Mouse (Mus musculus) embryonic facial prominence, embryonic 11.5 days (tissue): Measurements from ENCODE around the gene Sh3kbp1. TPM values are rescaled to one million over a fixed set of nuclear protein-coding genes. Genes with fewer than 3 reads are reported as not detected.

ENCODE experiments used
- ATAC-seq: fragments of 200-750 bp; cut with Nextera tagmentation; replicated peaks from 2 replicates; pipeline ENCODE4 v1.8.0; 2017; ENCODE audit warnings: low read depth; ENCODE audit not compliant: insufficient number of reproducible peaks, low FRiP score, low TSS enrichment
- DNase-seq: peaks from one replicate; pipeline ENCODE4 v3.0.0-alpha.2; 2015; ENCODE audit warnings: low spot score
- H3K27ac ChIP-seq: fragments of 300-500 bp; sonication (generic); replicated peaks from 2 replicates; pipeline ENCODE4 v1.5.1; 2014; ENCODE audit warnings: mild to moderate bottlenecking, low read depth, low read length, control low read depth
- H3K27me3 ChIP-seq: fragments of 300-500 bp; sonication (generic); 2 replicates; pipeline ENCODE4 v1.6.1; 2014; ENCODE audit warnings: mild to moderate bottlenecking, low read length, moderate library complexity, mixed read lengths; ENCODE audit not compliant: control insufficient read depth, insufficient read depth
- H3K36me3 ChIP-seq: fragments of 300-500 bp; sonication (generic); replicated peaks from 2 replicates; pipeline ENCODE4 v1.6.1; 2014; ENCODE audit warnings: low read depth, mild to moderate bottlenecking, low read length, moderate library complexity, mixed read lengths; ENCODE audit not compliant: control insufficient read depth, insufficient read depth
- H3K4me1 ChIP-seq: fragments of 300-500 bp; sonication (generic); 2 replicates; pipeline ENCODE4 v1.6.1; 2014; ENCODE audit warnings: low read length, mixed read lengths; ENCODE audit not compliant: control insufficient read depth, insufficient read depth
- H3K4me2 ChIP-seq: fragments of 300-500 bp; sonication (generic); 2 replicates; pipeline ENCODE4 v1.6.1; 2014; ENCODE audit warnings: low read depth, mild to moderate bottlenecking, control low read depth, low read length, moderate library complexity
- H3K4me3 ChIP-seq: fragments of 300-500 bp; sonication (generic); 2 replicates; pipeline ENCODE4 v1.5.1; 2014; ENCODE audit warnings: low read depth, low read length, control low read depth
- H3K9ac ChIP-seq: fragments of 300-500 bp; sonication (generic); replicated peaks from 2 replicates; pipeline ENCODE4 v1.6.1; 2014; ENCODE audit warnings: mild to moderate bottlenecking, control low read depth, low read length
- H3K9me3 ChIP-seq: fragments of 300-500 bp; sonication (generic); replicated peaks from 2 replicates; pipeline ENCODE4 v1.6.1; 2016; ENCODE audit warnings: mild to moderate bottlenecking, low read length, inconsistent platforms, mixed read lengths; ENCODE audit not compliant: control insufficient read depth
- WGBS: fragments of 180-500 bp; shearing (Covaris S2); extraction: QIAGEN DNeasy Blood & Tissue Kit; methylation state at CpG from one replicate; pipeline ENCODE4 v1.1.7; 2014; 5-methylcytosine and 5-hydroxymethylcytosine counted together
- polyA plus RNA-seq: library from polyadenylated mRNA; unstranded; fragments of >200 nt; fragmentation: Nextera tagmentation; extraction: Ambion mirVana; gene quantifications from 2 replicates; pipeline ENCODE4 v1.2.1, GENCODE M21; 2014

The Sh3kbp1 gene
- polyA plus RNA-seq, 1 experiment from 2014 or later, result 36.0 TPM

- H3K4me2 ChIP-seq, result no peak overlapping the region
- H3K9me3 ChIP-seq, result no peaks in the 10 kb centered on the region
- no peaks in the 10 kb centered on the region for H3K4me1 ChIP-seq
- ATAC-seq (no peak), DNase-seq (no peak)
- H3K36me3 ChIP-seq, result no peaks in the 10 kb centered on the region
- no peaks in the 10 kb centered on the region for H3K27me3 ChIP-seq
- WGBS, result 70% methylated on average over 4 of the region's 4 CpGs
- H3K27ac ChIP-seq, result no peak overlapping the region
- no peak overlapping the region for H3K9ac ChIP-seq
- no peak overlapping the region for H3K4me3 ChIP-seq
Measured at GRCm38 (mm10) chrX:159896536-159896935, 269.5 kb downstream of the Sh3kbp1 start.

GRCm38 (mm10) chrX:159898110-159898509, 271.0 kb downstream of the Sh3kbp1 start:
- no peaks in the 10 kb centered on the region for H3K4me1 ChIP-seq
- H3K36me3 ChIP-seq, result no peaks in the 10 kb centered on the region
- WGBS, result 51% methylated on average over 2 of the region's 2 CpGs
- no peak for ATAC-seq
- no peak overlapping the region for H3K4me3 ChIP-seq
- DNase-seq, result no peak
- no peaks in the 10 kb centered on the region for H3K9me3 ChIP-seq
- no peak overlapping the region for H3K4me2 ChIP-seq
- no peak overlapping the region for H3K9ac ChIP-seq
- no peaks in the 10 kb centered on the region for H3K27me3 ChIP-seq
- no peak overlapping the region for H3K27ac ChIP-seq

DNA sequence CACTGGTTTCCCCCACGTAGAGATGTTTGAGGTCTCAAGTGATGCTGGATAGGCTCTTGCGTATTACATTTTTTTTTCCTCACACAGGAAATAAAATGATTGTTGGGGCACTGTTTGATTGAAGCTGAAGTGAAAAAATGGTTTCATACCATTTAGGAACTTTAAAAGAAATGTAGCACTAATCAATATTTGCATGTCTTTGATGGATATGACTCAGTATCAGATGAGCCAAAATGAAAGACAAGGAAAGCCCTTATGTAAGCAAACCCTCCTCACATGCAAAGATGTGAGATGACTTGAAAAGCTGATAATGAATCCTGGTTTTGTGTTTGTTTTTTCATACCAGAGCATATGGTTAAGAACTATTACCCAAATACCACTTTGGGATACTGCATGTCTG, 272.0 kb downstream of the Sh3kbp1 start:
- H3K36me3 ChIP-seq, result no peaks in the 10 kb centered on the region
- ATAC-seq (no peak), DNase-seq (no peak)
- H3K4me2 ChIP-seq, result no peak overlapping the region
- no peaks in the 10 kb centered on the region for H3K9me3 ChIP-seq
- WGBS, result 72% methylated on average over 2 of the region's 2 CpGs
- H3K4me1 ChIP-seq, result no peaks in the 10 kb centered on the region
- no peak overlapping the region for H3K27ac ChIP-seq
- H3K4me3 ChIP-seq, result no peak overlapping the region
- no peak overlapping the region for H3K9ac ChIP-seq
- H3K27me3 ChIP-seq, result no peaks in the 10 kb centered on the region

- H3K9me3 ChIP-seq, result no peaks in the 10 kb centered on the region
- H3K36me3 ChIP-seq, result no peaks in the 10 kb centered on the region
- no peak overlapping the region for H3K27ac ChIP-seq
- no peak for DNase-seq
- H3K9ac ChIP-seq, result no peak overlapping the region
- no peak for ATAC-seq
- no peaks in the 10 kb centered on the region for H3K4me1 ChIP-seq
- H3K4me3 ChIP-seq, result no peak overlapping the region
- H3K27me3 ChIP-seq, result peaks cover 6% of the 10 kb centered on the region; the same call in 1 of the 2 replicates
- H3K4me2 ChIP-seq, result no peak overlapping the region
- WGBS, result 77% methylated on average over 3 of the region's 3 CpGs
Measured at GRCm38 (mm10) chrX:159903421-159903820, 276.3 kb downstream of the Sh3kbp1 start.

DNA sequence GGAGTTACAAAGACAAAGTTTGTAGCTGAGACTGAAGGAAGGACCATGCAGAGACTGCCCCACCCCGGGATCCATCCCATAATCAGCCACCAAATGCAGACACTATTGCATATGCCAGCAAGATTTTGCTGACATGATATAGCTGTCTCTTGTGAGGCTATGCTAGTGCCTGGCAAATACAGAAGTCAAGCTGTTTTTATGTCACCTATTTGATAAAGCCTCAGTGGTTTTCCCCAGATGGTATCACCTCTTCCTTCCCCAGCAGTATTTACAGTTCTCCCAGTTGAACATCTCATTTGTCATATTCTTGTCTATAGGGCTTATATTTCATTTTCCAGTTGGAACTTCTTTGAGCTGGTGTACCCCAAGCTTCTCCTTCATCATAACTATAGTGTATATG, 280.6 kb downstream of the Sh3kbp1 start:
- no peaks in the 10 kb centered on the region for H3K9me3 ChIP-seq
- H3K27me3 ChIP-seq, result peaks cover 6% of the 10 kb centered on the region
- H3K4me1 ChIP-seq, result no peaks in the 10 kb centered on the region
- no peak overlapping the region for H3K4me3 ChIP-seq
- WGBS, result 100% methylated on average over 1 of the region's 1 CpGs
- no peak overlapping the region for H3K4me2 ChIP-seq
- no peak overlapping the region for H3K27ac ChIP-seq
- ATAC-seq (no peak), DNase-seq (no peak)
- H3K36me3 ChIP-seq, result no peaks in the 10 kb centered on the region
- no peak overlapping the region for H3K9ac ChIP-seq

GRCm38 (mm10) chrX:159909446-159910277, 282.6 kb downstream of the Sh3kbp1 start:
- WGBS, result 73% methylated on average over 6 of the region's 6 CpGs
- no peak overlapping the region for H3K27ac ChIP-seq
- no peaks in the 10 kb centered on the region for H3K36me3 ChIP-seq
- H3K9ac ChIP-seq, result no peak overlapping the region
- no peaks in the 10 kb centered on the region for H3K4me1 ChIP-seq
- no peak overlapping the region for H3K4me2 ChIP-seq
- no peak for DNase-seq
- H3K4me3 ChIP-seq, result no peak overlapping the region
- H3K27me3 ChIP-seq, result peaks cover 6% of the 10 kb centered on the region
- H3K9me3 ChIP-seq, result no peaks in the 10 kb centered on the region
- ATAC-seq, result no peak

- H3K36me3 ChIP-seq, result no peaks in the 10 kb centered on the region
- no peak overlapping the region for H3K27ac ChIP-seq
- ATAC-seq, result no peak
- H3K4me1 ChIP-seq, result no peaks in the 10 kb centered on the region
- H3K9ac ChIP-seq, result no peak overlapping the region
- WGBS, result 71% methylated on average over 3 of the region's 3 CpGs
- H3K9me3 ChIP-seq, result no peaks in the 10 kb centered on the region
- H3K27me3 ChIP-seq, result peaks cover 2% of the 10 kb centered on the region; the same call in 1 of the 2 replicates
- no peak overlapping the region for H3K4me3 ChIP-seq
- DNase-seq, result peak; percentile 16
- H3K4me2 ChIP-seq, result no peak overlapping the region
Measured at GRCm38 (mm10) chrX:159910600-159910999, 283.5 kb downstream of the Sh3kbp1 start.

GRCm38 (mm10) chrX:159911613-159912012, 284.5 kb downstream of the Sh3kbp1 start:
- H3K27ac ChIP-seq, result no peak overlapping the region
- no peak for DNase-seq
- H3K9me3 ChIP-seq, result no peaks in the 10 kb centered on the region
- H3K4me1 ChIP-seq, result no peaks in the 10 kb centered on the region
- WGBS, result 78% methylated on average over 4 of the region's 4 CpGs
- ATAC-seq, result no peak
- H3K9ac ChIP-seq, result no peak overlapping the region
- no peaks in the 10 kb centered on the region; the same call in 1 of the 2 replicates for H3K27me3 ChIP-seq
- no peaks in the 10 kb centered on the region for H3K36me3 ChIP-seq
- no peak overlapping the region for H3K4me2 ChIP-seq
- no peak overlapping the region for H3K4me3 ChIP-seq
